Mouse (Mus musculus): ENCODE data around the gene Srrd. TPM values are rescaled to one million over a fixed set of nuclear protein-coding genes. Genes with fewer than 3 reads are reported as not detected.

The Srrd gene
- polyA plus RNA-seq, 1 experiment from 2014 or later, result 64.0 TPM

GRCm38 (mm10) chr5:112355493-112355892, 12.7 kb upstream of the Srrd start:
- Histone ChIP-seq H3K4me1 (no peaks in the 10 kb centered on the region), H3K27me3 (replicated peaks) (no peaks in the 10 kb centered on the region), H3K36me3 (replicated peaks) (peaks cover 14% of the 10 kb centered on the region; the same call in 1 of the 2 replicates), H3K4me2 (no peak overlapping the region), H3K9ac (no peak overlapping the region), H3K27ac (no peak overlapping the region), H3K9me3 (no peaks in the 10 kb centered on the region), H3K4me3 (no peak overlapping the region)
- WGBS, result 85% methylated on average over 6 of the region's 6 CpGs
- no peak for ATAC-seq (replicated peaks)

GRCm38 (mm10) chr5:112349169-112349568, 6.3 kb upstream of the Srrd start:
- Histone ChIP-seq H3K36me3 (replicated peaks) (peaks cover 17% of the 10 kb centered on the region), H3K27ac (no peak overlapping the region), H3K4me1 (peaks cover 24% of the 10 kb centered on the region), H3K4me3 (no peak overlapping the region), H3K9me3 (no peaks in the 10 kb centered on the region), H3K27me3 (replicated peaks) (no peaks in the 10 kb centered on the region), H3K4me2 (no peak overlapping the region), H3K9ac (no peak overlapping the region)
- no peak for ATAC-seq (replicated peaks)
- whole genome bisulfite sequencing, result 88% methylated on average over 8 of the region's 8 CpGs

DNA sequence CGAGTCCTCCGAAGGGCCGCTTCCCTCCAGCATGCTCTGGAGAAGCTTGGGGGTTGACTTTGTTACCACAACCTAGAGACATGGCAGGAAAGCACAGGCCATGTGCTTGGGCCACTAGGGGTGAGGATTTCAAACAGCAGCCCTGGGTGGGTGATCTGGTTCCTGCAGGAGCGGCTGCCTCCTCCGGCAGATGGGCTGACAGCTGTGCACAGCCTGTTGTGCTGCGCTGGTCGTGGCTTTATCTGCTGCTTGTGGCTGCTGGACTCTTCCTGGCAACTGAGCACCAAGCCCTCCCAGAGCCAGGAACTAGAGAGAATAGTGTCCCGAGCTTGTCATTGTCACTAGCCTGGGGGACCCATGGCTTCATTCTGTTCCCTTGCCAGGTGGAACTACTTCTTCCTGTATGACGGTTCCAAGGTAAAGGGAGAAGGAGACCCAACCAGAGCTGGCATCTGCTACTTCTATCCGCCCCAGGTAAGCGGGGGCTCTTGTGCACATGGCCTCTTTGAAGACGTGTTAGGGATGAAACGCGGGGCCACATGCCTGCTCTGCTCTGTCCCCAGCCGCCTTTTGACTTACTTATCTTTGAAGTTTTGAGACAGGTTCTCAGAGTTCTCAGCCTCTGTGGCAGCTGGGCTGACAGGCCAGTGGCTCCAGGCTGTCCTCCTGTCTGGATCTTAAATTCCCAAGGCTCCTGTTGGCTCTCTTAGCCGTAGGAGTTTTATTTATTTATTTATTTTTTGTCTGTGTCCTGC, 3.5 kb upstream of the Srrd start:
- H3K9me3 ChIP-seq, result no peaks in the 10 kb centered on the region
- no peak overlapping the region for H3K27ac ChIP-seq
- H3K4me1 ChIP-seq, result peaks cover 46% of the 10 kb centered on the region
- no peaks in the 10 kb centered on the region for H3K27me3 ChIP-seq (replicated peaks)
- H3K4me2 ChIP-seq, result no peak overlapping the region
- H3K36me3 ChIP-seq (replicated peaks), result peaks cover 17% of the 10 kb centered on the region
- no peak overlapping the region for H3K9ac ChIP-seq
- H3K4me3 ChIP-seq, result no peak overlapping the region
- 85% methylated on average over 16 of the region's 16 CpGs for WGBS
- ATAC-seq (replicated peaks), result no peak

DNA sequence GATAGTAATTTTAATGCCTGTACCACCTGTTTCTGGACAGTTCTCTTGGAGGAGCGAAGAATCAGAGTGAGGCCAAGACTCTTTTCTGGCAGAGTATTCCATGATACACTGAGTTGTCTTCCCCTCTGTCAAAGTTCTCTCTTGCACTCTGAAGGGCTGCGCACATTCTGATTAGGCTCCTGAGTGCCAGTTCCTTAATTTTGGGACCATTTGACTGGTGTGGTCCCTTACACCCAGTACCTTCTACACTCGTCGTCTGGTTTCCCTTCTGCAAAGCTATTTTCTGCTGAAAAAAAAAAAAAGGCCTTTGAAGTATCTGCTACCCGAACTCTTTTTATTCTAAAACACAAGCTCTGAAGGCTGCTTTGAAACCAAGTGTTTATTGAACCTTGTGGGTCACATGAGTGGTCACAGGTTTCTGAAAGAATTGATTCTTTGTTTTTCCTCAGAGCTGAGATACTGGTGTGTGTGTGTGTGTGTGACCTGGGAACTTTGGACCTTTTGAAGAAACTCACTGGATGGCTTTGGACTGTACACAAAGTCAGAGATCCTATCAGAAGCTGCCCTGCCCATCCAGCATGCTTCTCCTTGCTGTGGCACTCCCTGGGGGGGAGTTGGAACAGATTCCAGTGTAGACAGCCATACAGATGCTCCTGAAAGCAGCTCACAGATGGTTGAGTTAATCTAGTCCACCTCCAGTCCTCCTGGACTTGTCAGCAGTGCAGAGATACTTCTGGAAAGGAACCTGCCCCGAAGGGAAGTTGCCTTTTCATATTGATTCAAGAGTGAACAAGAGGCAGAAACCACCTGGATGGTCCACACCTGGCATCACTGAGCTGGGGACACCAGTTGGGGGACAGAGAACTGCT, 1.5 kb upstream of the Srrd start:
- Histone ChIP-seq H3K27me3 (replicated peaks) (no peaks in the 10 kb centered on the region), H3K4me3 (peak overlapping the region; percentile 84; the same call in 1 of the 2 replicates), H3K9ac (no peak overlapping the region), H3K4me1 (peaks cover 47% of the 10 kb centered on the region), H3K27ac (no peak overlapping the region), H3K36me3 (replicated peaks) (peaks cover 2% of the 10 kb centered on the region; the same call in 1 of the 2 replicates), H3K9me3 (no peaks in the 10 kb centered on the region), H3K4me2 (no peak overlapping the region)
- 81% methylated on average over 6 of the region's 6 CpGs for WGBS
- no peak for ATAC-seq (replicated peaks)

DNA sequence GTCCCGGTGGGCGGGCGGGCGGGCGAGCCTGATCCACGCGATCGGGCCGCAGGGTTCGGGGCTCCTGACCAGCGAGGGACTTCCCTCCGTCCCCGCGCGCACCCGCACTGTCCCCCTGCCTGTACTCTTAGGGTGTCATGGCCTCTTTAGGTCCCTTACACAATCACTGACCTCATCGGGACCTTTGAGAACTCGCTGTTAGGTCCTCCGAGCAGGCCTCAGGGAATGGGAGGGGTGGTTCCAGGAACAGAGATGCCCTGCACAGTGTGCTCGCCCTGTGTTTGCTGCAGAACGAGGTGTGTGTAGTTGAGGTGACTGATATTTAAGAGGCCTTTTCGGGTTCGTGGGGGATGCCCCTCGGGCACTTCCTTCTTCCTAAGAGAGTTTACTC, 360 bp upstream of the Srrd start:
- peak overlapping the region; percentile 87 for H3K9ac ChIP-seq
- no peaks in the 10 kb centered on the region for H3K9me3 ChIP-seq
- under 1% methylated on average over 24 of the region's 24 CpGs for WGBS
- no peaks in the 10 kb centered on the region for H3K27me3 ChIP-seq (replicated peaks)
- peaks cover 5% of the 10 kb centered on the region for H3K36me3 ChIP-seq (replicated peaks)
- ATAC-seq (replicated peaks), result peak; percentile 76
- H3K27ac ChIP-seq, result peak overlapping the region; percentile 74
- H3K4me2 ChIP-seq, result peak overlapping the region; percentile 90
- peaks cover 47% of the 10 kb centered on the region for H3K4me1 ChIP-seq
- H3K4me3 ChIP-seq, result peak overlapping the region; percentile 84

GRCm38 (mm10) chr5:112339215-112339614, 3.6 kb downstream of the Srrd start:
- Histone ChIP-seq H3K4me3 (no peak overlapping the region), H3K27me3 (replicated peaks) (no peaks in the 10 kb centered on the region), H3K4me1 (peaks cover 23% of the 10 kb centered on the region), H3K9me3 (no peaks in the 10 kb centered on the region), H3K27ac (no peak overlapping the region), H3K9ac (no peak overlapping the region), H3K4me2 (no peak overlapping the region), H3K36me3 (replicated peaks) (peaks cover 45% of the 10 kb centered on the region)
- ATAC-seq (replicated peaks), result no peak
- WGBS, result 61% methylated on average over 7 of the region's 7 CpGs

GRCm38 (mm10) chr5:112337004-112337403, 5.8 kb downstream of the Srrd start:
- Histone ChIP-seq H3K27me3 (replicated peaks) (no peaks in the 10 kb centered on the region), H3K4me1 (peaks cover 7% of the 10 kb centered on the region), H3K9me3 (no peaks in the 10 kb centered on the region), H3K9ac (no peak overlapping the region), H3K4me2 (no peak overlapping the region), H3K4me3 (no peak overlapping the region), H3K27ac (no peak overlapping the region), H3K36me3 (replicated peaks) (peaks cover 66% of the 10 kb centered on the region)
- no peak for ATAC-seq (replicated peaks)
- 96% methylated on average over 22 of the region's 22 CpGs for WGBS

DNA sequence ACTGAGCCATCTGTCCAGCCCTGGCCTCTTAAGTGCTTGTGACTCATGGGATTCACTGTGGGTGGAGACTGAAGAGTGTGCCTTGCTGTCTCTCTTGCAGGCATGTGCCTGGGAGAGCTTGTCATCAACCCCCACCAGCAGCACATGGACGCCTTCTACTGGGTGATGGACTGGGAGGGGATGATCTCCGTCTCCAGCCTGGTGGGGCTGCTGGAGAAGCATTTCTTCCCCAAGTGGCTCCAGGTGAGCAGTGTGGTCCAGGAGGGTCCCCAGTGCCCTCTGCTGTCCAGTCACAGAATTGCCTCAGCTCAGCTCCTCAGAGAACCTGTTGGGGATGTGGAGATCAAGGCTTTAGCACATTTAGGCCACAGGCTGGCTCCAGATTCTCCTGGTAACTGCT, 7.4 kb downstream of the Srrd start:
- no peak for ATAC-seq (replicated peaks)
- Histone ChIP-seq H3K4me1 (no peaks in the 10 kb centered on the region), H3K27me3 (replicated peaks) (no peaks in the 10 kb centered on the region), H3K27ac (no peak overlapping the region), H3K9ac (no peak overlapping the region), H3K4me3 (no peak overlapping the region), H3K36me3 (replicated peaks) (peaks cover 81% of the 10 kb centered on the region), H3K4me2 (no peak overlapping the region), H3K9me3 (no peaks in the 10 kb centered on the region)
- WGBS, result 27% methylated on average over 2 of the region's 2 CpGs

DNA sequence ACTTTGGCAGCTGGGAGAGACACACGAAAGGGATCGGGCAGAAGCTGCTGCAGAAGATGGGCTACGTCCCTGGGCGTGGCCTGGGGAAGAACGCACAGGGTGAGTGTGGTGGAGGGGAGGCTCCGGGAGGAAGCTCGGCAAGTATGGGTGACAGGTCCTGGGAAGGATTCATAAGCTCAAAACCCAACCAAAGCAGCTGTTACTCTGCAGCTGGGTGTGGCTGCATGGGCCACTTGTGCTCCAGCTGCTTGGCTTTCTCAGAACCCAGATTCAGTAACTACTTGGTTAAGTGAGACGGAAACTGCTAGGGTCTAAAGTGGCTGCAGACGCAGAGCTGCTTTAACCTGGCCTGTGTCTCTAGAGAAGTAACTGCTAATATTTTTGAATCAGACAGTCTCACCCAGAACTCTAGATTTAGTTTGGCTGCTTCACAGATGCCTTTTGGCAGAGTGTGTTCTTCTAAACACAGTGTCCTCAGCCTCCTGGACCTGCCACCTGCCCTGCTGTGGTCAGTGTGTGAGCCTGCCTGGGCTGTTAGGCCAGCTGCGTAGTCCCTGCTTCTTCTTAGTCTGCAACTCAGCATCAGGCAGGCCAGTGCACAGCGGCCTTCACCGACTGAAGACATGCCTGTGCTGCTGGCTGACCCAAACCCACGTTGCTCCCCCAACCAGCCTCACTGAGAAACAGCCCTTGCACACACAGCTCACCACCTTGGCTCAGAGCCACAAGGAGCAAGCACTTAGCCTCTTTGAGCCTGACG, 12.9 kb downstream of the Srrd start:
- H3K27ac ChIP-seq, result no peak overlapping the region
- ATAC-seq (replicated peaks), result no peak
- no peaks in the 10 kb centered on the region for H3K27me3 ChIP-seq (replicated peaks)
- no peak overlapping the region for H3K4me3 ChIP-seq
- H3K9me3 ChIP-seq, result no peaks in the 10 kb centered on the region
- peaks cover 16% of the 10 kb centered on the region for H3K4me1 ChIP-seq
- peaks cover 62% of the 10 kb centered on the region for H3K36me3 ChIP-seq (replicated peaks)
- no peak overlapping the region for H3K4me2 ChIP-seq
- H3K9ac ChIP-seq, result no peak overlapping the region
- 94% methylated on average over 14 of the region's 14 CpGs for WGBS

DNA sequence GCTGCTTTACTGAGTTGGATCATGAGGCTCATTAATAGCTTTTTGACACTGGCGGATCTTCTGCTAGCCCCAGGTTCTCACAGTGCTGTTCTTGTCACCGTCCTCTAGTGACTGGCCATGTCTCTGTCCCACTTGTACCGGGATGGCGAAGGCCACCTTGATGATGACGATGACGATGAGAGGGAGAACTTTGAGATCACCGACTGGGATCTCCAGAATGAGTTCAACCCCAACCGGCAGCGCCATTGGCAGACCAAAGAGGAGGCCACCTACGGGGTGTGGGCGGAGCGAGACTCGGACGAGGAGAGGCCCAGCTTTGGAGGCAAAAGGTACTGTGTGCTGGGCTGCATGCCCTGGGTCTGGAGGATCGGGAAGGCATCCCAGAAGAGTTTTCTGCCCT, 15.0 kb downstream of the Srrd start:
- Histone ChIP-seq H3K4me1 (peaks cover 16% of the 10 kb centered on the region), H3K9me3 (no peaks in the 10 kb centered on the region), H3K4me3 (no peak overlapping the region), H3K27ac (no peak overlapping the region), H3K4me2 (peak overlapping the region; percentile 77; the same call in 1 of the 2 replicates), H3K27me3 (replicated peaks) (no peaks in the 10 kb centered on the region), H3K9ac (no peak overlapping the region), H3K36me3 (replicated peaks) (peaks cover 41% of the 10 kb centered on the region)
- WGBS, result 94% methylated on average over 15 of the region's 15 CpGs
- no peak for ATAC-seq (replicated peaks)

DNA sequence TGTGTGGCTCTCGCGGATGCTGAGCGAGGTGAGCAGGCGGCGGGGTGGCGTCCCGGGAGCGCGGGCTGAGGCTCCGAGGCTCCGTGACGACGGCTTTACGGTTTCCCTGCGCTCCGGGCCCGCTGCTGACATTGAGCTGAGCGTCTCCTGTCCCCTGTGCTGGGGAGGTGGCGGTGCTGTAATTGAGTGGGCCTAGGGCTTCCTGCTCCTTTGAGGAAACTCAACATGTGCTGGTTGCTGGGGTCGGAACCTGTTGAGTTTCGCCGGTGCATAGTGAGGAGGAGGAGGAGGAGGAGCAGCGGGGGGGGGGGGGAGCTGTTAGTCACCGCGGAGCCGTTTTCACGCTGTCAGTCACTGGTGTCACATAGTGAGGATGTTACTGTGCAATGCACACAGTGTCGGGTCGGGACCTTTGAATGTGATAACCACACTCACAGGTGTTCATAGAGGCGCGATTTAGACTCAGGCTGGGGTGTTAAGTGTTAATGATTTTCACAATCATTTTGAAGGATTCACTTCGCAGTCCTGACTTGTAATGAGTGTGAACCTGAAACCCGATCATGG, 16.3 kb downstream of the Srrd start:
- H3K27me3 ChIP-seq (replicated peaks), result no peaks in the 10 kb centered on the region
- peaks cover 16% of the 10 kb centered on the region for H3K4me1 ChIP-seq
- peak overlapping the region; percentile 100 for H3K4me3 ChIP-seq
- peak overlapping the region; percentile 92 for H3K9ac ChIP-seq
- H3K27ac ChIP-seq, result peak overlapping the region; percentile 87
- H3K4me2 ChIP-seq, result peak overlapping the region; percentile 77
- ATAC-seq (replicated peaks), result peak; percentile 77
- peaks cover 28% of the 10 kb centered on the region for H3K36me3 ChIP-seq (replicated peaks)
- 1% methylated on average over 31 of the region's 33 CpGs for WGBS
- no peaks in the 10 kb centered on the region for H3K9me3 ChIP-seq
